Mouse (Mus musculus): ENCODE measurements around the gene Ifi27. TPM values are rescaled to one million over a fixed set of nuclear protein-coding genes. Genes with fewer than 3 reads are reported as not detected.

Gene Ifi27
- polyA plus RNA-seq (2014; fragmentation: Illumina TruSeq; extraction: RNeasy Lipid Tissue Mini Kit (QIAGEN cat#74804)), result 45.2 TPM

DNA sequence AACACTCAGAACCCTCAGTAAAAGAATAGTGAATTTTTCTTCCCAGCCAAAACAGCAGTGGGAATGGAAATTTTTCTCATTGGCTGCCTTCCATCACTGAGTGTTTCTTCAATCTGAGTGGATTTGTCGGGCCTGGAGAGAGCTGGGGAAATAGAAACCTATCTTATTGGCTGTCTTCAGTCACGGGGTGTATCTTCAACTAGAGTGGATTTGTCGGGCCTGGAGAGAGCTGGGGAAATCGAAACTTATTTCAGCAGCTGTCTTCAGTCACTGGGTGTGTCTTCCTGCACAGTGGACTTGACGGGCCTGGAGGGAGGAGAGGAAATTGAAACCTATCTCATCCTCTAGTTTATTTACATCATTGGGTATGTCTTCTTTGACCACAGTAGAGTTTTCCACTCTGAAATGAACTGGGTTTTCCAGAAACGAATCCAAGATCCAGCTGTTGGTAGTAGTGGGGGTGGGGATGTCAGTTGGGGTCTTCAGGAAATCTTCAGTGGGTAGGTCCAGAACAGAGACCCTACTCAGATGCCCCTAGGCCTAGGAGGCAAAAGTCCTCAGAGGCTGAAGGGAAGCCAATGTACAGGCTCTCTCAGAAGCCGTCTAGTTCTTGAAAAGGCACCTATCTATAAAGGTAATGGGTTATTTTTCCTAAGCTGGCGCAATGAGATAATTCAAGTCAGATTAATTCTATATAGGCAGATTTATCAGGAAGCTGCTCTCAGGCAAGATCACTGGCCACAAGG lies at the start of gene Ifi27:
Gene Ifi27, plus strand, starts transcription at position 226 of the 746 bp plus-strand sequence.

DNA sequence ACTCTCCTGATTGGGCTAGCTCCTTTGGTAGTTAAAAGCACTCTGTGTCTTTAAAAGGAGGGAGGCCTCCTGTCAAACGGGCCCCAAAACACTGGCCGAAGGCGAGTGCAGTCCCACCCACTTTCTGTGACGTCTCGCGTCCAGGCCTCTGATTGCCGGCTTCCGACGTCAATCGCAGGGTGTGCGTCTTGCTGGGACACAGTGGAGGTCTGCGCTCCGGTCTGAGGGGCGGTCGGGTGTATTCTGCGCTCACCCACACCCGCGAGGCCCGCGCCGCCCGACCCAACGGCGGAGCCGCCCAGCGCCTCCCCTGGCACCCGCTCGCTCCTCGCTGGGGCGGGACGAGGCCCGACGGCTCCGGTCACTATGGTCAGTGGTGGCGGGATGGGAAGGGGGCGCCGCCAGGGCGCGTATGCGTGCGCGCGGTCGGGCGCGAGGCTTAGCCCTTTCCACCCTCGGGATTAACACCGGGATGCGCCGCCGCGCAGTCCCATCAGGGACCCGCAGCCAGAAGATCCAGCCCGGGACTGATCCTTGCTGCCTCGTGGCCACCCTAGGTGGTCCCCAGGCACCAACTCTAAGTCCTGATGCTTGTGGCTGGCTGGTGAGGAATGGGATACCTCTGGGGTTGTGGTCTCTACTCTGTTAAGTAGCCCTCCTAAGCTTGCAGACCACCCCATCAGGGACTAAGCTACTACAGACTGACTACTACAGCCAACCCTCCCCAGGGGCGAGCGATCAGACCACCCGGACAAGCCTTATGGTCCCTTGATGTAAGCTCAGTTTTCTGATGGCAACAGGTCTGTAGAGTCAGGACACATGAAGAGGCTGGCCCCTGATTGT lies 45.3 kb upstream of the Ifi27 start, which contains the start of gene Otub2:
Gene Otub2, plus strand, starts transcription at position 178 of the 843 bp plus-strand sequence.

DNA sequence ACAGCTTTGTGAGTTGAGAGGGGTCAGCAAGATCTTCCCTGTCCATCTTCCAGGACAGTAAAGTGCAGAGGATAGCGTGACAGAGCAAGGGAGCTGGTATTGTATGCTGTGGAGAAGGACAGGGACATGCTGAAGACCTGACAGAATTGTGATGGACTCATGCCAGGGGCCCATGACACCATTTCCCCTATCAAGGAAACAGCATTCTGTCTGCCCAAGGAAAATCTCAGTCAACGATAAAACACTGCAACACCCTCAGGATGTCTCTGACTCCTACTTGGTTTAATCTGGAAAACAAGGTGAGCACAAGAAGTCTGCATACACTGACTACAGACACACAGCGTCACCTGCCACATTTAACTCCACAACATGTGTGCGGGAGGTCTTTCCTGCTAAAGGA lies 26.3 kb upstream of the Ifi27 start, which contains the start of gene 9330161L09Rik:
Gene 9330161L09Rik, minus strand, starts transcription at position 101 of the 400 bp plus-strand sequence.

DNA sequence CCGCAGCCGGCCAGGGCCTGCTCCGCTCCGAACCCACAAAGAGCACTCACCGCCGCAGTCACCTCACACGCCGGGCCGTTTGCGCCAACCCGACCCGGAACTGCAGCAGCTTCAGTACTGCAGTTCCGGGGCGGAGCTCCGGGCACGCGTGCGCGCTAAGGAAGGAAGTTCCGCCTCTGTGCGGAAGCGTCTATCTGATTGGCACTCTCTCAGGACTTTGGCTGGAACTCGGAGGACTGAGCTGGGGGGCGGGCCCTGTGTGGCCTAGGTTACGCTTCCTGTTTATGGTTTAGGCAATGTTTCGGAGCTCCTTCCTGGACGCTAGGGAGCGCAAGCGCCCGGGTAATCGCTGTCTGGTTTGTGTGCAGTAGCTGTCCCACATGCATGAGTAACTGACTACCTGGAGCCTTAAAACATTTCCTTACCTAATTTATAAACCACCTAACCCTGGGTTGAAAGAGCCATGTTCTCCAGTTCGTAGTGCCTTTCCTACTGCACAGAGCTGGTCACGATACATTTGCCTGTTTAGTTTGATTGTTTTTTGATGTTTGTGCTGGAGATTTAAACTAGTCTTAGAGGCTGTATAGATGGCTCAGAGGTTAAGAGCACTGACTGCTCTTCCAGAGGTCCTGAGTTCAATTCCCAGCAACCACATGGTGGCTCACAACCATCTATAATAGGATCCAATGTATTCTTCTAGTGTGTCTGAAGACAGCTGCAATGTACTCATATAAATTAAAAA lies 8.1 kb upstream of the Ifi27 start, which contains the start of gene Ddx24:
Gene Ddx24, minus strand, starts transcription at position 102 of the 742 bp plus-strand sequence.

DNA sequence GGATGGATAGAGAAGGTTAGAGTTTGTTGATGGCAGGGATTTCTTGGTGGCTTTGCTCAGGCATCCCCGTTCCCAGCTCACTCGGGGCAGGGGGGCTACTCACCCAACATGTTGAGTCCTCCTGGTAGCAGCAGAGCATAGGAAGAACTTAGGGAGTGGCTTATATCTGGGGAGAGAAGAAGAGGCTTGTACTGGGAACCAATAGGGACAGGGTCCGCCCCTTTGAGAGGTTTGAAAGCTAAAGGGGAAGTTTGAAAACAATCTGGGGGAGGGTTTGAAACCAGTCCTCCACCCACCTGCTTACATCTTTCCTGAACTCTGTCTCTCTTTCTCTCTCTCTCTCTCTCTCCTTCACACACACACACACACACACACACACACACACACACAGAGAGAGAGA lies 9.5 kb downstream of the Ifi27 start, which contains the start of gene Ifi27l2a:
Gene Ifi27l2a, minus strand, starts transcription at position 157 of the 400 bp plus-strand sequence.

DNA sequence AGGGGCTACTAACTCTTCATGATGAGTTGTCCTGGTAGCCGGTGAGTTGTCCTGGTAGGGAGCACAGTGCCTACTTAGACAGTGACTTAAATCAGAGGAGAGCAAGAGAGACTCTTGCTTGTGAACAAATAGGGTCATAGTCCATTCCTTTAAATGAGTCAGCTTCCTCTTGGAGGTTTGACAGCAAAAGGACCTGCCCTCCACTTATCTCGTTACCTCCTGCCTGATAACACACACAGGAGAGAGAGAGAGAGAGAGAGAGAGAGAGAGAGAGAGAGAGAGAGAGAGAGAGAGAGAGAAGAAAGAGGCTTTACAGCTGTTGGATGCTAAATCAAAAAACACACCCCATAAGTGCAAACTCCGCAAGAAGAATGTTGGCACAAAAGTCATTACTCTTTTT lies 23.1 kb downstream of the Ifi27 start, which contains the start of gene Ifi27l2b:
Gene Ifi27l2b, minus strand, starts transcription at position 84 of the 400 bp plus-strand sequence.

Other genes with a start within 250 kb of the Ifi27 start
- gene Prima1, start 192.1 kb upstream of the Ifi27 start, polyA plus RNA-seq (2014; fragmentation: Illumina TruSeq; extraction: RNeasy Lipid Tissue Mini Kit (QIAGEN cat#74804)), result not detected
- not detected for gene Fam181a, start 123.2 kb upstream of the Ifi27 start, polyA plus RNA-seq (2014; fragmentation: Illumina TruSeq; extraction: RNeasy Lipid Tissue Mini Kit (QIAGEN cat#74804))
- gene Asb2, start 78.2 kb upstream of the Ifi27 start, polyA plus RNA-seq (2014; fragmentation: Illumina TruSeq; extraction: RNeasy Lipid Tissue Mini Kit (QIAGEN cat#74804)), result 0.20 TPM
- gene Otub2, start 45.5 kb upstream of the Ifi27 start, polyA plus RNA-seq (2014; fragmentation: Illumina TruSeq; extraction: RNeasy Lipid Tissue Mini Kit (QIAGEN cat#74804)), result 2.7 TPM
- gene 9330161L09Rik, start 26.4 kb upstream of the Ifi27 start, polyA plus RNA-seq (2014; fragmentation: Illumina TruSeq; extraction: RNeasy Lipid Tissue Mini Kit (QIAGEN cat#74804)), result not detected
- 26.7 TPM for gene Ddx24, start 8.4 kb upstream of the Ifi27 start, polyA plus RNA-seq (2014; fragmentation: Illumina TruSeq; extraction: RNeasy Lipid Tissue Mini Kit (QIAGEN cat#74804))
- gene Ifi27l2a, start 9.5 kb downstream of the Ifi27 start, polyA plus RNA-seq (2014; fragmentation: Illumina TruSeq; extraction: RNeasy Lipid Tissue Mini Kit (QIAGEN cat#74804)), result 6.4 TPM
- not detected for gene Ifi27l2b, start 23.0 kb downstream of the Ifi27 start, polyA plus RNA-seq (2014; fragmentation: Illumina TruSeq; extraction: RNeasy Lipid Tissue Mini Kit (QIAGEN cat#74804))
- gene Ppp4r4, start 98.1 kb downstream of the Ifi27 start, polyA plus RNA-seq (2014; fragmentation: Illumina TruSeq; extraction: RNeasy Lipid Tissue Mini Kit (QIAGEN cat#74804)), result 3.4 TPM
- not detected for gene Serpina10, start 197.2 kb downstream of the Ifi27 start, polyA plus RNA-seq (2014; fragmentation: Illumina TruSeq; extraction: RNeasy Lipid Tissue Mini Kit (QIAGEN cat#74804))
- 0.57 TPM for gene Serpina6, start 223.0 kb downstream of the Ifi27 start, polyA plus RNA-seq (2014; fragmentation: Illumina TruSeq; extraction: RNeasy Lipid Tissue Mini Kit (QIAGEN cat#74804))
- not detected for gene Serpina16, start 241.9 kb downstream of the Ifi27 start, polyA plus RNA-seq (2014; fragmentation: Illumina TruSeq; extraction: RNeasy Lipid Tissue Mini Kit (QIAGEN cat#74804))